Mouse (Mus musculus) limb, embryonic 11.5 days (tissue): ENCODE data around the gene Trim44. TPM values are rescaled to one million over a fixed set of nuclear protein-coding genes. Genes with fewer than 3 reads are reported as not detected.

ENCODE experiments used
- ATAC-seq: fragments of 200-750 bp; cut with Nextera tagmentation; 2 replicates; pipeline ENCODE4 v1.8.0; 2017; ENCODE audit warnings: low read depth; ENCODE audit not compliant: insufficient number of reproducible peaks, low FRiP score, low TSS enrichment
- DNase-seq: peaks from one replicate; pipeline ENCODE4 v3.0.0-alpha.2; 2015; ENCODE audit warnings: low spot score
- H3K27ac ChIP-seq: fragments of 300-500 bp; sonication (generic); replicated peaks from 2 replicates; pipeline ENCODE4 v1.5.1; 2014; ENCODE audit warnings: low read depth, mild to moderate bottlenecking, low read length
- H3K27me3 ChIP-seq: fragments of 300-500 bp; sonication (generic); 2 replicates; pipeline ENCODE4 v1.6.1; 2014; ENCODE audit warnings: mild to moderate bottlenecking, low read length, mixed read lengths; ENCODE audit not compliant: control insufficient read depth, insufficient read depth
- H3K36me3 ChIP-seq: fragments of 300-500 bp; sonication (generic); 2 replicates; pipeline ENCODE4 v1.6.1; 2014; ENCODE audit warnings: mild to moderate bottlenecking, low read length, moderate library complexity, mixed read lengths; ENCODE audit not compliant: control insufficient read depth, insufficient read depth
- H3K4me1 ChIP-seq: fragments of 300-500 bp; sonication (generic); 2 replicates; pipeline ENCODE4 v1.6.1; 2014; ENCODE audit warnings: low read length, mixed read lengths; ENCODE audit not compliant: control insufficient read depth, insufficient read depth
- H3K4me2 ChIP-seq: fragments of 300-500 bp; sonication (generic); 2 replicates; pipeline ENCODE4 v1.6.1; 2014; ENCODE audit warnings: low read depth, mild to moderate bottlenecking, moderate library complexity; ENCODE audit not compliant: severe bottlenecking
- H3K4me3 ChIP-seq: fragments of 300-500 bp; sonication (generic); 2 replicates; pipeline ENCODE4 v1.5.1; 2014; ENCODE audit warnings: low read depth, low read length
- H3K9ac ChIP-seq: fragments of 300-500 bp; sonication (generic); 2 replicates; pipeline ENCODE4 v1.6.1; 2014; ENCODE audit warnings: mild to moderate bottlenecking, low read length
- H3K9me3 ChIP-seq: fragments of 300-500 bp; sonication (generic); 2 replicates; pipeline ENCODE4 v1.6.1; 2016; ENCODE audit warnings: low read length; ENCODE audit not compliant: control insufficient read depth
- WGBS: fragments of 180-500 bp; shearing (Covaris S2); extraction: QIAGEN DNeasy Blood & Tissue Kit; methylation state at CpG from one replicate; pipeline ENCODE4 v1.1.7; 2014; 5-methylcytosine and 5-hydroxymethylcytosine counted together
- polyA plus RNA-seq: library from polyadenylated mRNA; unstranded; fragments of >200 nt; fragmentation: Nextera tagmentation; extraction: Ambion mirVana; gene quantifications from 2 replicates; pipeline ENCODE4 v1.2.1, GENCODE M21; 2014

Trim44 gene
- polyA plus RNA-seq, 1 experiment from 2014 or later = 38.9 TPM

DNA sequence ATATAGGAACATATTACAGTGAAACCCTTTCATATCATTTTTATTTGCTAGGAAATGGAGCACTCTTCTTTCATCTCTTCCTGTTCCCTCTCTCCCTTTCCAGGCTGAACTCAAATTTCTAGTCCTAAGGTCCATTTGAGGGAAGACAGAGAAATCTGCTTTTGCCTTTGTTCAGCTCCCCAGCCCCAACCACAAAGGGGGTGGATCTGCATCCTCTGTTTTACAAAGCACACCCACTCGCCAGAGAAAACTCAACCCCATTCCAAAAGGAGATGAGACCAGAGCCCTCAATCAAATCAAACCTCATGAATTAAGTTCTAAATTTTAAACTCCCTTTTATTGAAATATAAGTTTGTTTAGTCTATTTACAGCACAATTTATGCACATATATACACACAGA, 41.4 kb upstream of the Trim44 start:
- 21% methylated on average over 1 of the region's 1 CpGs for WGBS
- H3K4me1 ChIP-seq = peaks cover 8% of the 10 kb centered on the region; the same call in 1 of the 2 replicates
- H3K4me3 ChIP-seq = no peak overlapping the region
- H3K4me2 ChIP-seq = 0 out of 2 replicates have a peak overlapping the region, but pooled peaks have one; percentile 10
- H3K27me3 ChIP-seq = no peaks in the 10 kb centered on the region
- no peak for DNase-seq
- H3K9me3 ChIP-seq = no peaks in the 10 kb centered on the region
- H3K36me3 ChIP-seq = no peaks in the 10 kb centered on the region
- ATAC-seq = no peak
- H3K27ac ChIP-seq = no peak overlapping the region
- H3K9ac ChIP-seq = no peak overlapping the region

GRCm38 (mm10) chr2:102447831-102448230, 40.2 kb upstream of the Trim44 start:
- Histone ChIP-seq H3K9ac (no peak overlapping the region), H3K4me3 (no peak overlapping the region), H3K27me3 (no peaks in the 10 kb centered on the region), H3K27ac (no peak overlapping the region), H3K4me1 (peaks cover 8% of the 10 kb centered on the region; the same call in 1 of the 2 replicates), H3K36me3 (no peaks in the 10 kb centered on the region), H3K9me3 (no peaks in the 10 kb centered on the region), H3K4me2 (no peak overlapping the region)
- DNase-seq = peak; percentile 39
- 81% methylated on average over 7 of the region's 7 CpGs for WGBS
- ATAC-seq = no peak

GRCm38 (mm10) chr2:102446851-102447250, 39.2 kb upstream of the Trim44 start:
- no peaks in the 10 kb centered on the region for H3K36me3 ChIP-seq
- no peak overlapping the region for H3K9ac ChIP-seq
- H3K4me1 ChIP-seq = peaks cover 6% of the 10 kb centered on the region; the same call in 1 of the 2 replicates
- ATAC-seq (no peak), DNase-seq (no peak)
- H3K27ac ChIP-seq = no peak overlapping the region
- H3K4me2 ChIP-seq = no peak overlapping the region
- H3K27me3 ChIP-seq = no peaks in the 10 kb centered on the region
- no peaks in the 10 kb centered on the region for H3K9me3 ChIP-seq
- no peak overlapping the region for H3K4me3 ChIP-seq
- WGBS = 80% methylated on average over 4 of the region's 4 CpGs

- H3K4me1 ChIP-seq = no peaks in the 10 kb centered on the region
- no peak for ATAC-seq
- WGBS = 44% methylated on average over 8 of the region's 8 CpGs
These were observed 29.9 kb upstream of the Trim44 start for GRCm38 (mm10) chr2:102437357-102438030.

DNA sequence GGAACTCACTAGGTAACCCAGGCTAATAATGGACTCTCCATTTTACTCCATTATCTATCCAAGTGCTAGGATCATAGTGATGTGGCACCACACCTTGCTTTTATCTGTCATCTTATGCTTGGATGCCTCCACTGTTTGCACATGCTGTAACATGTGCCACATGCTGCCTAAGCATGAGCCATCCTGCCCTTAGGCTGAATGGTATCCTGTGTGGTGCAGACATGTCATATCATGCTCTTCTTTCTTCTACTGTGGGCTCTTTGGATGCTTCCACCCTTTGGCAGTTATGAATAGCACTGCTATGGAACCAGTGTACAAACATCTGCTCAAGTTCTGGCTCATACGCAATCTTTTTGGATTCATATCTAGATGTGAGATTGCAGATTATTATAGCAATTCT, 26.3 kb upstream of the Trim44 start:
- Histone ChIP-seq H3K4me3 (no peak overlapping the region), H3K27me3 (no peaks in the 10 kb centered on the region), H3K36me3 (no peaks in the 10 kb centered on the region), H3K27ac (no peak overlapping the region), H3K9ac (no peak overlapping the region), H3K9me3 (no peaks in the 10 kb centered on the region), H3K4me1 (no peaks in the 10 kb centered on the region), H3K4me2 (no peak overlapping the region)
- no peak for DNase-seq
- no peak for ATAC-seq
- WGBS = 91% methylated on average over 1 of the region's 1 CpGs

More at GRCm38 (mm10) chr2:102437357-102438030, 29.9 kb upstream of the Trim44 start:
- no peak overlapping the region for H3K27ac ChIP-seq
- H3K9ac ChIP-seq = no peak overlapping the region
- no peaks in the 10 kb centered on the region for H3K9me3 ChIP-seq
- DNase-seq = no peak
- no peak overlapping the region for H3K4me3 ChIP-seq
- H3K36me3 ChIP-seq = no peaks in the 10 kb centered on the region
- H3K27me3 ChIP-seq = no peaks in the 10 kb centered on the region
- H3K4me2 ChIP-seq = no peak overlapping the region

- 50% methylated on average over 4 of the region's 4 CpGs for WGBS
- no peak for DNase-seq
- H3K4me2 ChIP-seq = no peak overlapping the region
- no peak overlapping the region for H3K9ac ChIP-seq
- no peaks in the 10 kb centered on the region for H3K36me3 ChIP-seq
- no peaks in the 10 kb centered on the region for H3K9me3 ChIP-seq
- no peak overlapping the region for H3K4me3 ChIP-seq
- H3K4me1 ChIP-seq = no peaks in the 10 kb centered on the region
- no peak overlapping the region for H3K27ac ChIP-seq
- no peaks in the 10 kb centered on the region for H3K27me3 ChIP-seq
- ATAC-seq = no peak
These were observed 23.5 kb upstream of the Trim44 start for GRCm38 (mm10) chr2:102431084-102431483.

- Histone ChIP-seq H3K4me2 (no peak overlapping the region), H3K27ac (no peak overlapping the region), H3K9ac (no peak overlapping the region), H3K36me3 (no peaks in the 10 kb centered on the region), H3K4me3 (no peak overlapping the region), H3K4me1 (no peaks in the 10 kb centered on the region), H3K27me3 (no peaks in the 10 kb centered on the region), H3K9me3 (no peaks in the 10 kb centered on the region)
- ATAC-seq = no peak
- DNase-seq = no peak
These were observed 20.3 kb upstream of the Trim44 start for GRCm38 (mm10) chr2:102427974-102428373.

GRCm38 (mm10) chr2:102426434-102426833, 18.8 kb upstream of the Trim44 start:
- DNase-seq (no peak), ATAC-seq (no peak)
- Histone ChIP-seq H3K4me1 (no peaks in the 10 kb centered on the region), H3K27ac (no peak overlapping the region), H3K27me3 (no peaks in the 10 kb centered on the region), H3K4me3 (no peak overlapping the region), H3K36me3 (no peaks in the 10 kb centered on the region), H3K9ac (no peak overlapping the region), H3K4me2 (no peak overlapping the region), H3K9me3 (no peaks in the 10 kb centered on the region)
- WGBS = 12% methylated on average over 3 of the region's 3 CpGs
